Mouse (Mus musculus): ENCODE measurements around the gene Cfap126. TPM values are rescaled to one million over a fixed set of nuclear protein-coding genes. Genes with fewer than 3 reads are reported as not detected.
"Not testable (repeated sequence)": the region's sequence is repeated elsewhere in the genome, so short reads cannot be mapped to it uniquely, and the experiment has no call there.

The Cfap126 gene
- 2.7 and 4.5 TPM in 2 replicates for polyA plus RNA-seq (2012; rRNA removed)

DNA sequence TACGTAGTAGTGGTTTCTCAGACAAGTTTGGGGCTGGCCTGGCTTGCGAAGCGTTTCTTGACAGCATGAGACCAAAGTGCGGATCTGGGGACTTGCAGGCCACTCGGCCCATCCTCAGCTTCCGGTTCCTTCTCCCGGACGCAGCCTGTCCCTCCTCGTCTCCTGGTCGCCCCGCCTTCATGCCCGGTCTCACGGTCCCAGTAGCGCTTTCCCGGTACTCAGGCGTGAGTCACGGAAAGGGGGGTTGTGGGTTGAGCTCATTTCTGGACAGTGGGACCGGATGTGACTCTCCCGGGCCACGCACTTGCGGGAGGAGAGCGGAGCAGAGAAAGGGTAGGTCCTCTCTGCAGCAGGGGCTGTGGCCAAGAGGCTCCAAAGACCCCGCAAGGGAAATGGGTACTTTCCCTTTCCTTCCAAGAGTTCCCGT, at the start of gene Cfap126:
Gene Cfap126 (plus strand): TSS at position 46 of the 427 bp plus-strand sequence.
- H3K27ac ChIP-seq (ENCODE audit: insufficient read depth, low read length), result 0 out of 2 replicates have a peak within 1 kb of the TSS, but pooled peaks have one; percentile 26
- TF ChIP-seq POLR2A (IDR thresholded peaks at IDR 0.05; ENCODE audit: extremely low read depth, insufficient read depth, low read length), result peak; percentile 39; the same call in 1 of the 2 replicates
- TF ChIP-seq CTCF (IDR thresholded peaks at IDR 0.05; ENCODE audit: extremely low read depth, insufficient read depth, low read length), result no peak
- no peaks in the 10 kb centered on the region; the same call in 1 of the 2 replicates for H3K4me1 ChIP-seq (ENCODE audit: control insufficient read depth, insufficient read depth, low read length)
- peak within 1 kb of the TSS; percentile 50 for H3K4me3 ChIP-seq (ENCODE audit: insufficient read depth, low read length)

- peak within 1 kb of the TSS; percentile 28 for H3K4me3 ChIP-seq (ENCODE audit: insufficient read depth, low read length)
- not testable (repeated sequence) for H3K27ac ChIP-seq (ENCODE audit: insufficient read depth, low read length); H3K4me1 ChIP-seq (ENCODE audit: control insufficient read depth, insufficient read depth, low read length)
Observed at GRCm38 (mm10) chr1:171064491-171065242, 49.1 kb upstream of the Cfap126 start, which contains the start of gene Fcgr3. Fcgr3 (minus strand) TSS chr1:171064935.

DNA sequence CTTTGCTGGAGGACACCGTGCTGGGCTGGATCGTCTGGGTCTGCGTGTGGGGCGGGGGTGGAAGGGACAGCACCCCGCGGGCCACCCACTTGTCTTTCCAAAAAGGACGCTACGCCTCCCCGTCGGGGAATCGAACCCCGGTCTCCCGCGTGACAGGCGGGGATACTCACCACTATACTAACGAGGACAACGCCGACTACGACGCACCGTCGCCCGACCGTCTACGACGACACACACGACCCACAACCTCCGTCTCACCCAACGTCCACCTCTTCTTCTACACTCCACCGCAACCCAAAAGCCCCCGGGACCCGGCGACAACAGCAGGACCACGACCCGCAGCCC, 48.5 kb upstream of the Cfap126 start:
- not testable (repeated sequence) for H3K4me3 ChIP-seq (ENCODE audit: insufficient read depth, low read length); H3K27ac ChIP-seq (ENCODE audit: insufficient read depth, low read length); H3K4me1 ChIP-seq (ENCODE audit: control insufficient read depth, insufficient read depth, low read length)

DNA sequence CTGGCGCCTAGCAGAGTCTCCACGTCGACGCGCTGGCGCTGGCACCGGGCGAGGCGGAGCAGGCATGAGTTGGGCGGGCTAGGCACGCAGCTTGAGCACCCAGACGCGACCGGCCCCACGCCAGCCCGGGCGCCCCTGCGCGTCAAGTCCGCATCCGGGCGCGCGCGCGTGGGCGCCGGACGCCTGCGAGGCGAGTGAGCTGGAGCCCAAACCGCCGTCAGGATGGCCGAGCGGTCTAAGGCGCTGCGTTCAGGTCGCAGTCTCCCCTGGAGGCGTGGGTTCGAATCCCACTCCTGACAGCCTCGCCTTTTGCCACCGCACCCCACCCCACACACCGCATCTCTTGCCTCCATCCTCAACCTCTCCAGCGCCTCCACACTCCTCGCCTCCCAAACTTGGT, 48.0 kb upstream of the Cfap126 start:
- H3K4me1 ChIP-seq (ENCODE audit: control insufficient read depth, insufficient read depth, low read length); H3K27ac ChIP-seq (ENCODE audit: insufficient read depth, low read length); H3K4me3 ChIP-seq (ENCODE audit: insufficient read depth, low read length): not testable (repeated sequence)

DNA sequence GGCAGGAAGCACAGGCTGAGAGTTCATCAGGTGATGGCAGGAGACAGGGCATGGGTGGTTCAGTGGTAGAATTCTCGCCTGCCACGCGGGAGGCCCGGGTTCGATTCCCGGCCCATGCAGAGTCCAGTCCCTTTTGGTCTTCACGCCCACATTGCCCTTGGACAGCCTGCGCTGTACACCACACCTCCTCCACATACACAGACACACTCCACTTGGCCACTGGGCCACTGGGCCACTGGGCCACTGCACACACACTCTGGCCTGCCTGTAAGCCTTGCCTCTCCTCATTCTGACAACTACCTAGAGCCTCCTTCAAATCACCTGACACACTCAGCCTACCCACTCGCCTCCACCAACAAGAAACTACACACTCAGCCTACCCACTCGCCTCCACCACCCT, 47.1 kb upstream of the Cfap126 start:
- not testable (repeated sequence) for H3K27ac ChIP-seq (ENCODE audit: insufficient read depth, low read length); H3K4me3 ChIP-seq (ENCODE audit: insufficient read depth, low read length)

GRCm38 (mm10) chr1:171067928-171068327, 45.8 kb upstream of the Cfap126 start:
- not testable (repeated sequence) for H3K27ac ChIP-seq (ENCODE audit: insufficient read depth, low read length); H3K4me1 ChIP-seq (ENCODE audit: control insufficient read depth, insufficient read depth, low read length); H3K4me3 ChIP-seq (ENCODE audit: insufficient read depth, low read length)

More for the DNA sequence above, 47.1 kb upstream of the Cfap126 start:
- H3K4me1 ChIP-seq (ENCODE audit: control insufficient read depth, insufficient read depth, low read length), result not testable (repeated sequence)

DNA sequence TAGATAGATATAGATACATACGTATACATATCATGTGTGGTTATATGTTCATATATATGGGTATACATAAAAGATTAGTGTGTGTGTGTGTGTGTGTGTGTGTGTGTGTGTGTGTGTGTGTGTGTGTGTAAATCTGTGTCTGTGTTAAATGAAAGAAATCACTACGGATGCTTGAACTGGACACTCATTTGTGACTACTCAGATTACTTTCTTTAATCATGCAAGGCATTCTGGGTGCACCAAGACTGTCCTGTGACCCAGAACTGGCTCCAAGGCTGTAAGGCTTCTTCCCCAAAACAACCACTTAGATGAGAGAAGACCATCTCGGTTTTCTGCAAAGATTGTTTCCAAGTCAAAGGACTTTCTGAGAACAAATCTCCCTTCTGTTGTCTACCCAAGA, 44.2 kb upstream of the Cfap126 start:
- H3K4me1 ChIP-seq (ENCODE audit: control insufficient read depth, insufficient read depth, low read length); H3K4me3 ChIP-seq (ENCODE audit: insufficient read depth, low read length); H3K27ac ChIP-seq (ENCODE audit: insufficient read depth, low read length): not testable (repeated sequence)

GRCm38 (mm10) chr1:171070879-171071278, 42.8 kb upstream of the Cfap126 start:
- not testable (repeated sequence) for H3K27ac ChIP-seq (ENCODE audit: insufficient read depth, low read length); H3K4me1 ChIP-seq (ENCODE audit: control insufficient read depth, insufficient read depth, low read length); H3K4me3 ChIP-seq (ENCODE audit: insufficient read depth, low read length)

DNA sequence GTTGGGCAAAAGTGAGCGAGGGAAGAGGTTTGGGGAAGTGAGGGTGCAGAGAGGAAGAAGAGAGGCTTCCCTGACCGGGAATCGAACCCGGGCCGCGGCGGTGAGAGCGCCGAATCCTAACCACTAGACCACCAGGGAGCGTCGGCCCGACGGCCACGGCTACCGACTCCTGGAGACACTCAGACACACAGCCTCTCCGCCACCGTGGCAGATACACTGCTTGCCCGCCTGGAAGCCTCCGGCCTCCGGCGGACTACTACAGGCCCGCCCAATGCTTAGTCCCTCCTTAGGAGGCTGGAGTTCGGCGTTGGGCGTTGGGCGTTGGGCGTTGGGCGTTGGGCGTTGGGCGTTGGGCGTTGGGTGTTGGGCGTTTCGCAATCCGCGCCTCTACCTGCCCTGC, 42.0 kb upstream of the Cfap126 start:
- H3K4me3 ChIP-seq (ENCODE audit: insufficient read depth, low read length); H3K4me1 ChIP-seq (ENCODE audit: control insufficient read depth, insufficient read depth, low read length); H3K27ac ChIP-seq (ENCODE audit: insufficient read depth, low read length): not testable (repeated sequence)

DNA sequence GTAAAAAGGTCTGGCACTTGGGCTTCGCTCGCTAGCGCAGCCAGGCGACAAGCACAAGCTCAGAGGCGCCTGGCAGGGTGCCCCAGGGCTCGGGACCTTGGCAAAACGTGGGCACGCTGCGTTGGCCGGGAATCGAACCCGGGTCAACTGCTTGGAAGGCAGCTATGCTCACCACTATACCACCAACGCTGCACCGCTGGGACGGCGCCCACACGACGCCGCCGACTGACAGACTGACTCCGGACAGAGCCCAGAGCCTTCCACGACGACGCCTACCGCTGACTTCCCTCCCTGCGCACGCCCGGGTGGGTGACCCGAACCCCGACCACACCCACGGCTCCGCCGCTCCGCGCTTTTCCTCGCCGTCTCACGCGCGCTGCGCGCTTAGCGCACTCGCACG, 41.5 kb upstream of the Cfap126 start:
- H3K4me3 ChIP-seq (ENCODE audit: insufficient read depth, low read length); H3K4me1 ChIP-seq (ENCODE audit: control insufficient read depth, insufficient read depth, low read length); H3K27ac ChIP-seq (ENCODE audit: insufficient read depth, low read length): not testable (repeated sequence)

GRCm38 (mm10) chr1:171074283-171074682, 39.4 kb upstream of the Cfap126 start:
- H3K4me3 ChIP-seq (ENCODE audit: insufficient read depth, low read length); H3K27ac ChIP-seq (ENCODE audit: insufficient read depth, low read length); H3K4me1 ChIP-seq (ENCODE audit: control insufficient read depth, insufficient read depth, low read length): not testable (repeated sequence)

DNA sequence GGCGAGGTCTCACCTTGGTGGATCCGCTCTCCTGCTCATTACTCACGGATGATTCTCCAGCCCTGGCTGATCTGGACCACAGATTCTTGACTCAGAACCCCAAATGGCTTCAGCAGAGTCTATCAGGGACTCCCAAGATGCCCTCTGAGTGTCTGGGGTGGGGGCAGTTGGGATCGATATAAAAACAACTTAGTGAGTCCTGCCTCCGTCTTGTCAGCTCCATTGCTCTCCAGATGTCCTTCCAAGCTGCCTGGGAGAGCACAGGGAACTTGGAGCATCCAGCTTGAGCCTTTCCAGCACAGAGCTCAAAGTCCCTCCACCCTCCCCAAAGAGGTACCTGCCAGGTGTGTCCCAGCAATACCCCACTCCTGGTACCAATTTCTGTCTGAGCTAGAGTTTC, 37.5 kb upstream of the Cfap126 start:
- H3K27ac ChIP-seq (ENCODE audit: insufficient read depth, low read length); H3K4me1 ChIP-seq (ENCODE audit: control insufficient read depth, insufficient read depth, low read length); H3K4me3 ChIP-seq (ENCODE audit: insufficient read depth, low read length): not testable (repeated sequence)

DNA sequence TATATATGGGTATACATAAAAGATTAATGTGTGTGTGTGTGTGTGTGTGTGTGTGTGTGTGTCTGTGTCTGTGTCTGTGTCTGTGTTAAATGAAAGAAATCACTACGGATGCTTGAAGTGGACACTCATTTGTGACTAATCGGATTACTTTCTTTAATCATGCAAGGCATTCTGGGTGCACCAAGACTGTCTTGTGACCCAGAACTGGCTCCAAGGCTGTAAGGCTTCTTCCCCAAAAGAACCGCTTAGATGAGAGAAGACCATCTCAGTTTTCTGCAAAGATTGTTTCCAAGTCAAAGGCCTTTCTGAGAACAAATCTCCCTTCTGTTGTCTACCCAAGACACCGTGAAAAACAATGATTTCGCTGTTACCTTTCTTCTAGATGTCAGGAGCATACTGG, 36.5 kb upstream of the Cfap126 start:
- not testable (repeated sequence) for H3K4me1 ChIP-seq (ENCODE audit: control insufficient read depth, insufficient read depth, low read length); H3K27ac ChIP-seq (ENCODE audit: insufficient read depth, low read length); H3K4me3 ChIP-seq (ENCODE audit: insufficient read depth, low read length)

- not testable (repeated sequence) for H3K27ac ChIP-seq (ENCODE audit: insufficient read depth, low read length); H3K4me1 ChIP-seq (ENCODE audit: control insufficient read depth, insufficient read depth, low read length); H3K4me3 ChIP-seq (ENCODE audit: insufficient read depth, low read length)
Observed at GRCm38 (mm10) chr1:171077955-171078354, 35.8 kb upstream of the Cfap126 start.

- H3K27ac ChIP-seq (ENCODE audit: insufficient read depth, low read length); H3K4me3 ChIP-seq (ENCODE audit: insufficient read depth, low read length); H3K4me1 ChIP-seq (ENCODE audit: control insufficient read depth, insufficient read depth, low read length): not testable (repeated sequence)
Observed at GRCm38 (mm10) chr1:171078419-171078818, 35.3 kb upstream of the Cfap126 start.

- not testable (repeated sequence) for H3K27ac ChIP-seq (ENCODE audit: insufficient read depth, low read length); H3K4me3 ChIP-seq (ENCODE audit: insufficient read depth, low read length); H3K4me1 ChIP-seq (ENCODE audit: control insufficient read depth, insufficient read depth, low read length)
Observed at GRCm38 (mm10) chr1:171079345-171079744, 34.4 kb upstream of the Cfap126 start.
